Mouse (Mus musculus) bone marrow macrophage, adult 2 months (primary cell): Measurements from ENCODE around the gene Il17ra.

Source experiments
- CTCF ChIP-seq: IDR thresholded peaks from 2 replicates; pipeline ENCODE4 v1.5.1; 2012; ENCODE audit warnings: low read depth, mild to moderate bottlenecking, low read length, moderate library complexity
- POLR2A ChIP-seq: IDR thresholded peaks from 2 replicates; pipeline ENCODE4 v1.6.1; 2012; ENCODE audit warnings: mild to moderate bottlenecking, low read depth, low read length, borderline replicate concordance

- TF ChIP-seq CTCF (no peak), POLR2A (no peak)
These were observed 19.0 kb downstream of the Il17ra start for GRCm38 (mm10) chr6:120482021-120482420.
